Mouse (Mus musculus): ENCODE results near the gene AI661453. TPM values are rescaled to one million over a fixed set of nuclear protein-coding genes. Genes with fewer than 3 reads are reported as not detected.

AI661453 gene
- total and polyA plus RNA-seq, 2 experiments from 2014 or later: 0.05 to 0.22 TPM

GRCm38 (mm10) chr17:47484993-47485392, 48.6 kb downstream of the AI661453 start:
- H3K27ac ChIP-seq (ENCODE audit: low read depth, low read length): no peak overlapping the region
- TF ChIP-seq CTCF (IDR thresholded peaks at IDR 0.05; ENCODE audit: low read depth): no peak
- H3K4me3 ChIP-seq (ENCODE audit: low read depth, low read length): no peak overlapping the region
- no peaks in the 10 kb centered on the region for H3K4me1 ChIP-seq (ENCODE audit: insufficient read depth)
- H3K4me2 ChIP-seq (ENCODE audit: low read depth): no peak overlapping the region
- WGBS: 10% methylated on average over 3 of the region's 3 CpGs
- no peaks in the 10 kb centered on the region for H3K27me3 ChIP-seq (ENCODE audit: insufficient read depth, low read length)
- DNase-seq (no peak), ATAC-seq (no peak)
- no peak overlapping the region for H3K9ac ChIP-seq
- peaks cover 21% of the 10 kb centered on the region for H3K36me3 ChIP-seq (ENCODE audit: insufficient read depth)
- H3K9me3 ChIP-seq (ENCODE audit: low read length): no peaks in the 10 kb centered on the region

- ATAC-seq (no peak), DNase-seq (no peak)
- no peaks in the 10 kb centered on the region for H3K27me3 ChIP-seq (ENCODE audit: insufficient read depth, low read length)
- no peak for TF ChIP-seq CTCF (IDR thresholded peaks at IDR 0.05; ENCODE audit: low read depth)
- H3K4me2 ChIP-seq (ENCODE audit: low read depth): no peak overlapping the region
- H3K4me3 ChIP-seq (ENCODE audit: low read depth, low read length): no peak overlapping the region
- no peaks in the 10 kb centered on the region for H3K9me3 ChIP-seq (ENCODE audit: low read length)
- H3K36me3 ChIP-seq (ENCODE audit: insufficient read depth): peaks cover 28% of the 10 kb centered on the region
- H3K27ac ChIP-seq (ENCODE audit: low read depth, low read length): no peak overlapping the region
- no peaks in the 10 kb centered on the region for H3K4me1 ChIP-seq (ENCODE audit: insufficient read depth)
- H3K9ac ChIP-seq: no peak overlapping the region
- 70% methylated on average over 3 of the region's 3 CpGs for WGBS
Observed at GRCm38 (mm10) chr17:47485791-47486190, 49.4 kb downstream of the AI661453 start.

DNA sequence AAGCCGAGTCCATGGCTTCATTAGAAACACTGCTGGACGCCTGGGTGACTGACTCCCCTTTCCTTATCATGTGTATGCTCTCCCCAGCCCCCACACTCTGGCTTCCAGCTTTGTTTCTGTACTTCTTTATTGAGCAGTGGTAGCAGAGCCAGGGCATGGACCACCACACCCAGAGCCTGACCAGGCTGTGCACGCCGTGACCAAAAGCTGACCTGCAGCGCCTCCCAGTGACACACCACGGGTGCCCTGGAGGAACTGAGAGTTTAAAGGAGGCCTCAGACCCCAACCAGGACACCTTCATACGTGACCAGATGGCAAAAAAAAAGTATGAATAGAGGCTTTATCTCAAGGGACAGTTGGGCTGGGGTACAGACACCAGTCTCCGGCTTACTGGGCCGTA, 54.4 kb downstream of the AI661453 start:
- no peak overlapping the region for H3K4me3 ChIP-seq (ENCODE audit: low read depth, low read length)
- no peak for DNase-seq
- H3K9ac ChIP-seq: no peak overlapping the region
- H3K4me1 ChIP-seq (ENCODE audit: insufficient read depth): no peaks in the 10 kb centered on the region
- H3K9me3 ChIP-seq (ENCODE audit: low read length): no peaks in the 10 kb centered on the region
- WGBS: 89% methylated on average over 9 of the region's 9 CpGs
- H3K36me3 ChIP-seq (ENCODE audit: insufficient read depth): peaks cover 74% of the 10 kb centered on the region
- TF ChIP-seq CTCF (IDR thresholded peaks at IDR 0.05; ENCODE audit: low read depth): no peak
- H3K4me2 ChIP-seq (ENCODE audit: low read depth): no peak overlapping the region
- no peaks in the 10 kb centered on the region for H3K27me3 ChIP-seq (ENCODE audit: insufficient read depth, low read length)
- no peak for ATAC-seq
- H3K27ac ChIP-seq (ENCODE audit: low read depth, low read length): no peak overlapping the region

DNA sequence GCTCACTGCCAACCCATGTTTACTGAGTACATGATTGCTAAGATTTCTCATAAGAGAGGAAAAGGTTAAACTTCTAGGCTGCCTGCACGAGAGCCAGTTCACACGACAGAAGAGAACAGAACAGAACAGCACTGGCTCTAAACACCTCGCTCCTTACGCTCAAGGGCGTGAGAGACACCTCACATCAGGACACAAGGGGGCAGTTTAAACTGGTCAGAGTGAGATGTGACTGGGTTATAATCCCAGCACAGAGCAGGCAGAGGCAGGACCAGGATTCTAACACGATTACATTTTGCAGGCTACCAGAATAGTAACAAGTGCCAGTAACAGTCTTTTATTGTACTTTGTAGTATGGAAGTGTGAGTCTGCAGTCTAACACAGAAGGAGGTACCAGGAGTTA, 56.3 kb downstream of the AI661453 start:
- H3K27ac ChIP-seq (ENCODE audit: low read depth, low read length): no peak overlapping the region
- 80% methylated on average over 6 of the region's 6 CpGs for WGBS
- no peaks in the 10 kb centered on the region for H3K27me3 ChIP-seq (ENCODE audit: insufficient read depth, low read length)
- H3K4me1 ChIP-seq (ENCODE audit: insufficient read depth): no peaks in the 10 kb centered on the region
- ATAC-seq (no peak), DNase-seq (no peak)
- H3K36me3 ChIP-seq (ENCODE audit: insufficient read depth): peaks cover 81% of the 10 kb centered on the region
- no peak overlapping the region for H3K4me3 ChIP-seq (ENCODE audit: low read depth, low read length)
- no peak overlapping the region for H3K4me2 ChIP-seq (ENCODE audit: low read depth)
- H3K9ac ChIP-seq: no peak overlapping the region
- TF ChIP-seq CTCF (IDR thresholded peaks at IDR 0.05; ENCODE audit: low read depth): no peak
- no peaks in the 10 kb centered on the region for H3K9me3 ChIP-seq (ENCODE audit: low read length)

- WGBS: 89% methylated on average over 6 of the region's 6 CpGs
- no peak overlapping the region for H3K27ac ChIP-seq (ENCODE audit: low read depth, low read length)
- H3K27me3 ChIP-seq (ENCODE audit: insufficient read depth, low read length): no peaks in the 10 kb centered on the region
- H3K4me3 ChIP-seq (ENCODE audit: low read depth, low read length): no peak overlapping the region
- no peak for TF ChIP-seq CTCF (IDR thresholded peaks at IDR 0.05; ENCODE audit: low read depth)
- no peaks in the 10 kb centered on the region for H3K9me3 ChIP-seq (ENCODE audit: low read length)
- ATAC-seq: no peak
- no peak overlapping the region for H3K4me2 ChIP-seq (ENCODE audit: low read depth)
- H3K36me3 ChIP-seq (ENCODE audit: insufficient read depth): peaks cover 83% of the 10 kb centered on the region
- DNase-seq: no peak
- H3K9ac ChIP-seq: no peak overlapping the region
- H3K4me1 ChIP-seq (ENCODE audit: insufficient read depth): no peaks in the 10 kb centered on the region
Observed at GRCm38 (mm10) chr17:47493653-47494052, 57.2 kb downstream of the AI661453 start.

- DNase-seq: no peak
- no peak overlapping the region for H3K27ac ChIP-seq (ENCODE audit: low read depth, low read length)
- H3K4me1 ChIP-seq (ENCODE audit: insufficient read depth): no peaks in the 10 kb centered on the region
- H3K27me3 ChIP-seq (ENCODE audit: insufficient read depth, low read length): no peaks in the 10 kb centered on the region
- 90% methylated on average over 11 of the region's 11 CpGs for WGBS
- peaks cover 82% of the 10 kb centered on the region for H3K36me3 ChIP-seq (ENCODE audit: insufficient read depth)
- no peak overlapping the region for H3K4me3 ChIP-seq (ENCODE audit: low read depth, low read length)
- no peak for TF ChIP-seq CTCF (IDR thresholded peaks at IDR 0.05; ENCODE audit: low read depth)
- ATAC-seq: no peak
- no peak overlapping the region for H3K4me2 ChIP-seq (ENCODE audit: low read depth)
- H3K9me3 ChIP-seq (ENCODE audit: low read length): no peaks in the 10 kb centered on the region
- H3K9ac ChIP-seq: no peak overlapping the region
Observed at GRCm38 (mm10) chr17:47494132-47494531, 57.7 kb downstream of the AI661453 start.

DNA sequence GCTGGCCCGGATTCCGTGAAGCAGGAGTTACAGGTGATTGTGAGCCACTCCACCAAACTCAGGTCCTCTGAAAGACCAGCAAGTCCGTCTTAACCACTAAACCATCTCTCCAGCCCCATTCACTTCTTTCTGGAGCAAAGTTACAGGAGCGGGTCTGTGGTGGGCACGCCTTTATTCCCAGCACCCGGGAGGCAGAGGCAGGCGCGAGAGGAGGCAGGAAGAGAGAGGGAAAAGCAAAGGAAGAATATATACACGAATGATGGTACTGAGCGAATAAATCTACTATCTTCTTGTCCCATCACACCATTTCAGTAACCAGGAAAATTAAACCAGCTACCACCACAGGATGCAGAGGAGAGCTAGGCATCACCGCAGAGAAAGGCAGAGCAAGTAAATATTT, 65.1 kb downstream of the AI661453 start:
- 8% methylated on average over 11 of the region's 11 CpGs for WGBS
- no peaks in the 10 kb centered on the region for H3K27me3 ChIP-seq (ENCODE audit: insufficient read depth, low read length)
- peak overlapping the region; percentile 79 for H3K9ac ChIP-seq
- TF ChIP-seq CTCF (IDR thresholded peaks at IDR 0.05; ENCODE audit: low read depth): no peak
- H3K4me3 ChIP-seq (ENCODE audit: low read depth, low read length): peak overlapping the region; percentile 64
- no peak for ATAC-seq
- peaks cover 21% of the 10 kb centered on the region for H3K36me3 ChIP-seq (ENCODE audit: insufficient read depth)
- peak overlapping the region; percentile 80 for H3K27ac ChIP-seq (ENCODE audit: low read depth, low read length)
- H3K9me3 ChIP-seq (ENCODE audit: low read length): no peaks in the 10 kb centered on the region
- H3K4me2 ChIP-seq (ENCODE audit: low read depth): peak overlapping the region; percentile 83
- H3K4me1 ChIP-seq (ENCODE audit: insufficient read depth): peaks cover 11% of the 10 kb centered on the region
- no peak for DNase-seq
